Comparison of ENCODE assay signal across 12 mouse cellular contexts in genomic region chr12:28863260-28863659, GRCm38 (mm10).
DNase-seq lines count a peak whose midpoint lies in the region; ATAC-seq lines count a peak whose summit lies in the region.
"Had no signal": no experiment of that assay in that cellular context is flagged by ENCODE, and none has a peak within 500 bp of the region (broad histone marks: within the 10 kb centered on the region; RNA-seq: fewer than 3 reads in every experiment).

No protein-coding gene starts in this region.

- peaks cover 8% of the 10 kb centered on the region; the same call in 1 of the 2 replicates for H3K36me3 ChIP-seq in embryonic facial prominence, embryonic 14.5 days (ENCODE audit: control insufficient read depth, insufficient read depth, low read length)
- H3K36me3 ChIP-seq in embryonic facial prominence, embryonic 10.5 days (replicated peaks), result peaks cover 20% of the 10 kb centered on the region
- no peaks in the 10 kb centered on the region for H3K36me3 ChIP-seq in stomach, embryonic 16.5 days (ENCODE audit: control insufficient read depth, insufficient read depth, low read length)
- H3K36me3 ChIP-seq: liver, embryonic 15.5 days had no signal

- 0 out of 2 replicates have a peak overlapping the region, but pooled peaks have one; percentile 48 for H3K27ac ChIP-seq in embryonic facial prominence, embryonic 14.5 days (replicated peaks; ENCODE audit: low read depth, low read length)
- H3K27ac ChIP-seq in embryonic facial prominence, embryonic 10.5 days (replicated peaks), result no peak overlapping the region
- H3K27ac ChIP-seq in stomach, embryonic 16.5 days (ENCODE audit: low read length), result peak overlapping the region; percentile 64; the same call in 1 of the 2 replicates
- H3K27ac ChIP-seq: liver, embryonic 15.5 days had no signal

- no peak overlapping the region for H3K4me3 ChIP-seq in embryonic facial prominence, embryonic 14.5 days (ENCODE audit: low read depth, low read length)
- H3K4me3 ChIP-seq in embryonic facial prominence, embryonic 10.5 days, result no peak overlapping the region
- no peak overlapping the region for H3K4me3 ChIP-seq in stomach, embryonic 16.5 days (replicated peaks; ENCODE audit: low read length)
- H3K4me3 ChIP-seq: liver, embryonic 15.5 days; neural tube, embryonic 12.5 days had no signal

- H3K27me3 ChIP-seq in embryonic facial prominence, embryonic 14.5 days (replicated peaks; ENCODE audit: control insufficient read depth, insufficient read depth, low read length), result no peaks in the 10 kb centered on the region
- H3K27me3 ChIP-seq in embryonic facial prominence, embryonic 10.5 days (replicated peaks; ENCODE audit: low read depth, poor library complexity, severe bottlenecking), result no peaks in the 10 kb centered on the region
- H3K27me3 ChIP-seq in stomach, embryonic 16.5 days (ENCODE audit: control insufficient read depth, insufficient read depth, low read length), result no peaks in the 10 kb centered on the region
- H3K27me3 ChIP-seq: liver, embryonic 15.5 days; neural tube, embryonic 12.5 days had no signal

- ATAC-seq in embryonic facial prominence, embryonic 14.5 days (ENCODE audit: low read depth), result peak; percentile 76; the same call in 1 of the 2 replicates
- peak; percentile 78; the same call in 1 of the 2 replicates for ATAC-seq in stomach, embryonic 16.5 days (ENCODE audit: insufficient read depth, low FRiP score)

- H3K9me3 ChIP-seq in embryonic facial prominence, embryonic 14.5 days (ENCODE audit: control insufficient read depth, low read length), result no peaks in the 10 kb centered on the region
- H3K9me3 ChIP-seq in embryonic facial prominence, embryonic 10.5 days, result no peaks in the 10 kb centered on the region
- H3K9me3 ChIP-seq in stomach, embryonic 16.5 days (replicated peaks; ENCODE audit: control insufficient read depth, low read length), result no peaks in the 10 kb centered on the region
- H3K9me3 ChIP-seq: liver, embryonic 15.5 days; neural tube, embryonic 12.5 days had no signal

- H3K9ac ChIP-seq in embryonic facial prominence, embryonic 14.5 days (ENCODE audit: low read depth, low read length), result no peak overlapping the region
- no peak overlapping the region for H3K9ac ChIP-seq in stomach, embryonic 16.5 days (ENCODE audit: low read length)
- H3K9ac ChIP-seq: liver, embryonic 15.5 days; neural tube, embryonic 12.5 days had no signal

- H3K4me1 ChIP-seq in embryonic facial prominence, embryonic 14.5 days (ENCODE audit: control insufficient read depth, insufficient read depth, low read length), result no peaks in the 10 kb centered on the region
- H3K4me1 ChIP-seq in embryonic facial prominence, embryonic 10.5 days, result peaks cover 6% of the 10 kb centered on the region; the same call in 1 of the 2 replicates
- H3K4me1 ChIP-seq in stomach, embryonic 16.5 days (ENCODE audit: control insufficient read depth, insufficient read depth, low read length), result 0 out of 2 replicates have a peak, but pooled peaks cover 8% of the 10 kb centered on the region
- H3K4me1 ChIP-seq: liver, embryonic 15.5 days had no signal

- peak; percentile 74 for DNase-seq in embryonic facial prominence, embryonic 14.5 days (ENCODE audit: low spot score)
- DNase-seq in embryonic facial prominence, embryonic 10.5 days (ENCODE audit: low spot score), result no peak
- peak; percentile 5 for DNase-seq in kidney, postnatal 14 days
- no peak for DNase-seq in kidney, adult 18-20 months
- DNase-seq in right cerebral cortex, adult 2 months (ENCODE audit: low spot score in 2 of 2), result peak; percentile 45 to 48
- DNase-seq in right cerebral cortex, postnatal 4 days, result no peak
- DNase-seq in thymus, postnatal 25 days, result no peak
- DNase-seq: adrenal gland, adult 2 months; cerebellum, adult 8-10 months had no signal

- no peak overlapping the region for H3K4me2 ChIP-seq in embryonic facial prominence, embryonic 14.5 days (ENCODE audit: low read depth, low read length)
- no peak overlapping the region for H3K4me2 ChIP-seq in stomach, embryonic 16.5 days (ENCODE audit: low read depth, low read length)
- H3K4me2 ChIP-seq: liver, embryonic 15.5 days; neural tube, embryonic 12.5 days had no signal

- 66% methylated on average over 12 of the region's 12 CpGs for whole genome bisulfite sequencing in embryonic facial prominence, embryonic 14.5 days
- WGBS in embryonic facial prominence, embryonic 10.5 days, result 93% methylated on average over 12 of the region's 12 CpGs
- WGBS in stomach, embryonic 16.5 days, result 50% methylated on average over 12 of the region's 12 CpGs

Comparison
In these comparisons a context has a peak if more than half of its experiments do, and no peak if none do; other contexts are left out.
1. DNase-seq: peak in embryonic facial prominence, embryonic 14.5 days (single experiment), kidney, postnatal 14 days (single experiment) and right cerebral cortex, adult 2 months (2 of 2); none in embryonic facial prominence, embryonic 10.5 days (single experiment), kidney, adult 18-20 months (single experiment), right cerebral cortex, postnatal 4 days (single experiment) and thymus, postnatal 25 days (single experiment).